Mouse (Mus musculus): ENCODE results near the gene Il12a. TPM values are rescaled to one million over a fixed set of nuclear protein-coding genes. Genes with fewer than 3 reads are reported as not detected.

Gene Il12a
- polyA plus RNA-seq, 1 experiment: 3.4 TPM

DNA sequence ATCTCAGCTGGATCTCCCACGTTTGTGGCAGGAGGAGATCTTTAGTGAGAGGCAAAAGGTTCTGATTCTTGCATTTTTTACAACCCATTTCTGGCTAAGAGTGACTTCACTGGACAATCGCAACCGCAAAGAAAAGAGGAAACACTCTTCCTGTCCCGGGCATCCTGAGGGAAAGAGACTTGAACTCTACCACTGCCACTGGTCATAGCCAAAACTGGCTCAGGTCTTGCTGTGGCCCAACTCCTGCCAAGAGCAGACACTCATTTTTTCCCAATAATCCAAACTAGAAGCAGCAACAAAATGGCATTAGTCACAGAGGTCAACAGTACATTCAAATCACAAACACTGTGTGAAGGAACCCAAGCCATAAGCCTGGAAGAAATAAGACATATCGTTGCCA lies 28.1 kb upstream of the Il12a start:
- Histone ChIP-seq H3K79me2 (ENCODE audit: control insufficient read depth, insufficient read depth) (no peaks in the 10 kb centered on the region), H3K27me3 (ENCODE audit: control insufficient read depth, insufficient read depth, insufficient read length) (no peaks in the 10 kb centered on the region), H3K36me3 (ENCODE audit: control insufficient read depth, insufficient read depth) (no peaks in the 10 kb centered on the region), H3K4me2 (ENCODE audit: low read depth) (no peak overlapping the region), H3ac (ENCODE audit: control insufficient read depth, insufficient read length) (no peak overlapping the region), H3K4me3 (no peak overlapping the region)
- no peak for TF ChIP-seq MYOD1 (IDR thresholded peaks at IDR 0.05; ENCODE audit: control insufficient read depth in 1 of 3, insufficient read length in 2 of 3, low read depth in 2 of 3)
- no peak for TF ChIP-seq POLR2A (IDR thresholded peaks at IDR 0.05; ENCODE audit: insufficient read length, low read depth)
- TF ChIP-seq POLR2AphosphoS2 (IDR thresholded peaks at IDR 0.05; ENCODE audit: insufficient read length, low read depth): no peak
- no peak for TF ChIP-seq MAX (IDR thresholded peaks at IDR 0.05; ENCODE audit: low read depth)
- TF ChIP-seq TCF3 (IDR thresholded peaks at IDR 0.05; ENCODE audit: insufficient read length, low read depth): no peak
- no peak for TF ChIP-seq USF1 (IDR thresholded peaks at IDR 0.05; ENCODE audit: low read depth)
- no peak for TF ChIP-seq MYOG (IDR thresholded peaks at IDR 0.05; ENCODE audit: control insufficient read depth in 1 of 3, insufficient read depth in 1 of 3, insufficient read length in 2 of 3, low read depth in 2 of 3)
- no peak for TF ChIP-seq SRF (IDR thresholded peaks at IDR 0.05; ENCODE audit: control insufficient read depth, insufficient read length, low read depth)
- TF ChIP-seq CEBPB (IDR thresholded peaks at IDR 0.05; ENCODE audit: insufficient read depth, poor library complexity, severe bottlenecking): no peak
- no peak for TF ChIP-seq TCF12 (IDR thresholded peaks at IDR 0.05; ENCODE audit: insufficient read depth, poor library complexity, severe bottlenecking)

DNA sequence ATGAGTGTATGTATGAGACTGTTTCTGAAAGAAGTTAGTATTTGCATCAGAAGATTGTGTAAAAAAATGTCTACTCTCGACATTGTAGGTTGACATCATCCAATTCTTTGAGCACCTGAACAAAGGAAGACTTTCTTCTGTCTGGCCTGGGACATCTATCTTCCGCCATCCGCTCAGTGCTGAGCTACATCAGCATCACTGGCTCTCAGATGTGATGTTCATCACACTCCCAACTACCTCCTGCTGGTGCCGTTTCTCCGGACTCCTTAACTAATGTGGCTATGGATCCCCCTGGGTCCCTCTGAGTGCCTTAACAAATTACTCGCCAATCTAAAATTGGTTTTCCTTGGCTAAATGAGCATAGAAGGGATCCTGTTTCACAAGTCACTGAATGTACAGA lies 26.1 kb upstream of the Il12a start:
- Histone ChIP-seq H3K4me2 (ENCODE audit: low read depth) (no peak overlapping the region), H3ac (ENCODE audit: control insufficient read depth, insufficient read length) (no peak overlapping the region), H3K4me3 (no peak overlapping the region), H3K36me3 (ENCODE audit: control insufficient read depth, insufficient read depth) (no peaks in the 10 kb centered on the region), H3K79me2 (ENCODE audit: control insufficient read depth, insufficient read depth) (no peaks in the 10 kb centered on the region), H3K27me3 (ENCODE audit: control insufficient read depth, insufficient read depth, insufficient read length) (no peaks in the 10 kb centered on the region)
- TF ChIP-seq MYOG (IDR thresholded peaks at IDR 0.05; ENCODE audit: control insufficient read depth in 1 of 3, insufficient read depth in 1 of 3, insufficient read length in 2 of 3, low read depth in 2 of 3): no peak
- no peak for TF ChIP-seq TCF3 (IDR thresholded peaks at IDR 0.05; ENCODE audit: insufficient read length, low read depth)
- no peak for TF ChIP-seq CEBPB (IDR thresholded peaks at IDR 0.05; ENCODE audit: insufficient read depth, poor library complexity, severe bottlenecking)

DNA sequence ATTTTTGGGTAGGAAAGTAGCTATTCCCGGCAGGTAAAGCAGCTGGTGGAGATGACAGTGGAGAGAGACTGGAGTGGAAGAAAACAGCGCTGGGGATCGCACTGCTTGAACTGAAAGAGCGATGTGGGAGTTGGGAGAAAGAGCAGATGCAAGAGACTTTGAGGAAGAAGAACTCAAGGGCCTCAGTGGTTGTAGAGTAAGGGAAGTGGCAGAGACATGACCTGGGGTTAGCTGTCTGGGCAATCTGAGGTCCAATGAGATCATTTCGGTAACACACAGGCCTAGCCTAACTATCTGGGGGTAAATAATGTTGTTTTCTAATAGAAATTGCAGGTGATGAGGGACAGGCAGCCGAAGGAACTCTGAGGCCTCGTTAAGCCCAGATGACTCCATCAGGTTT lies 24.1 kb upstream of the Il12a start:
- no peaks in the 10 kb centered on the region for H3K36me3 ChIP-seq (ENCODE audit: control insufficient read depth, insufficient read depth)
- H3K27me3 ChIP-seq (ENCODE audit: control insufficient read depth, insufficient read depth, insufficient read length): no peaks in the 10 kb centered on the region
- H3K4me2 ChIP-seq (ENCODE audit: low read depth): no peak overlapping the region
- no peak overlapping the region for H3ac ChIP-seq (ENCODE audit: control insufficient read depth, insufficient read length)
- TF ChIP-seq MAX (IDR thresholded peaks at IDR 0.05; ENCODE audit: low read depth): no peak
- TF ChIP-seq MYOG (IDR thresholded peaks at IDR 0.05; ENCODE audit: control insufficient read depth in 1 of 3, insufficient read depth in 1 of 3, insufficient read length in 2 of 3, low read depth in 2 of 3): no peak
- no peak for TF ChIP-seq TCF12 (IDR thresholded peaks at IDR 0.05; ENCODE audit: insufficient read depth, poor library complexity, severe bottlenecking)
- TF ChIP-seq USF1 (IDR thresholded peaks at IDR 0.05; ENCODE audit: low read depth): no peak
- no peak for TF ChIP-seq REST (IDR thresholded peaks at IDR 0.05; ENCODE audit: insufficient read depth, insufficient read length)
- TF ChIP-seq SRF (IDR thresholded peaks at IDR 0.05; ENCODE audit: control insufficient read depth, insufficient read length, low read depth): no peak
- no peak for TF ChIP-seq E2F4 (IDR thresholded peaks at IDR 0.05; ENCODE audit: insufficient read depth)
- no peak for TF ChIP-seq TCF3 (IDR thresholded peaks at IDR 0.05; ENCODE audit: insufficient read length, low read depth)
- H3K4me3 ChIP-seq: no peak overlapping the region
- no peaks in the 10 kb centered on the region for H3K79me2 ChIP-seq (ENCODE audit: control insufficient read depth, insufficient read depth)

DNA sequence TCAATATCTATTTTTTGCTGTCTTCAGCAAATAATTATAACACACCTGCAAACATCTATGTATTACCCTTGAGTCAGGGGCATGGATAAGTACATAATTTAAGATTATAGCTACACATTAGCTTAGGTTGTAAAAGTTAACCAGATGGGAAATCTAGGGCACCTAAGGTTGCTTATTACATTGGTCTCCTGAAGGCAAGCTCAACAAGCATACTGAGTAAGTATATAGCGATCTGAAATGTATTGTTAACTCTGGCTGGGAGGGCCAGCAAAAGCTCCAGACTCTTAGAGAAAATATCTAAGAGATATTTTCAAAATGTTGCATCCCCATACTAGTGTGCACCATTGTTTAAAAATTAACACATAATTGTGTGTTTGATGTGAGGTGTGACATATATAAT lies 22.6 kb upstream of the Il12a start:
- no peak overlapping the region for H3K4me2 ChIP-seq (ENCODE audit: low read depth)
- H3K79me2 ChIP-seq (ENCODE audit: control insufficient read depth, insufficient read depth): no peaks in the 10 kb centered on the region
- H3K36me3 ChIP-seq (ENCODE audit: control insufficient read depth, insufficient read depth): no peaks in the 10 kb centered on the region
- TF ChIP-seq CEBPB (IDR thresholded peaks at IDR 0.05; ENCODE audit: insufficient read depth, poor library complexity, severe bottlenecking) (no peak), E2F4 (IDR thresholded peaks at IDR 0.05; ENCODE audit: insufficient read depth) (no peak), SRF (IDR thresholded peaks at IDR 0.05; ENCODE audit: control insufficient read depth, insufficient read length, low read depth) (no peak), TCF3 (IDR thresholded peaks at IDR 0.05; ENCODE audit: insufficient read length, low read depth) (no peak), POLR2AphosphoS2 (IDR thresholded peaks at IDR 0.05; ENCODE audit: insufficient read length, low read depth) (no peak), USF1 (IDR thresholded peaks at IDR 0.05; ENCODE audit: low read depth) (no peak), MAX (IDR thresholded peaks at IDR 0.05; ENCODE audit: low read depth) (no peak), MYOG (IDR thresholded peaks at IDR 0.05; ENCODE audit: control insufficient read depth in 1 of 3, insufficient read depth in 1 of 3, insufficient read length in 2 of 3, low read depth in 2 of 3) (no peak), MYOD1 (IDR thresholded peaks at IDR 0.05; ENCODE audit: control insufficient read depth in 1 of 3, insufficient read length in 2 of 3, low read depth in 2 of 3) (no peak)
- no peak overlapping the region for H3K4me3 ChIP-seq
- no peak overlapping the region for H3ac ChIP-seq (ENCODE audit: control insufficient read depth, insufficient read length)
- H3K27me3 ChIP-seq (ENCODE audit: control insufficient read depth, insufficient read depth, insufficient read length): no peaks in the 10 kb centered on the region

DNA sequence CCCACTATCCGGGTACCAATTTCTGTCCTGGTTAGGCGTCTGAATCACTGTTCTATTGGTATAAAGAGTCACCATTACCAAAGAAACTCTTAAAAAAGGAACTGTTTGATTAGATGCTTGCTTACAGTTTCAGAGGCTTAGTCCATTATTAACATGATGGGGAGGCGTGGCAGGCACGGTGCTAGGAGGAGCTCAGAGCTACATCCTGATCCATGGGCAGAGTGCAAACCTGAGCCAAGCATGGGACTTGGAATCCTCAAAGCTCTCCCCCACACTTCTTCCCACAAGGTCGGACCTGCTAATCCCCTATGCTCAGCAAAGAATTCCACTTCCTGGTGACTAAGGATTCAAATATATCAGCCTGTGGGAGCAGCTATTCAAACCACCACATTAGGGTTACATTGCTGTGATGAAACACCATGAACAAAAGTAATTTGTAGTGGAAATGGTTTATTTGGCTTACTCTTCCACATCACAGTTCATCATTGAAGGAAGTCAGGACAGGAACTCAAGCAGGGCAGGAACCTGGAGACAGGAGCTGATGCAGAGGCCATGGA lies 20.9 kb upstream of the Il12a start:
- Histone ChIP-seq H3K79me2 (ENCODE audit: control insufficient read depth, insufficient read depth) (no peaks in the 10 kb centered on the region), H3K4me2 (ENCODE audit: low read depth) (no peak overlapping the region), H3ac (ENCODE audit: control insufficient read depth, insufficient read length) (no peak overlapping the region), H3K4me3 (no peak overlapping the region), H3K36me3 (ENCODE audit: control insufficient read depth, insufficient read depth) (no peaks in the 10 kb centered on the region), H3K27me3 (ENCODE audit: control insufficient read depth, insufficient read depth, insufficient read length) (no peaks in the 10 kb centered on the region)
- TF ChIP-seq TCF12 (IDR thresholded peaks at IDR 0.05; ENCODE audit: insufficient read depth, poor library complexity, severe bottlenecking): no peak
- TF ChIP-seq CEBPB (IDR thresholded peaks at IDR 0.05; ENCODE audit: insufficient read depth, poor library complexity, severe bottlenecking): peak; percentile 57; the same call in 1 of the 2 replicates
